Mouse (Mus musculus) ovary, adult 2 months (tissue): Measurements from ENCODE around the gene Snrnp25. TPM values are rescaled to one million over a fixed set of nuclear protein-coding genes. Genes with fewer than 3 reads are reported as not detected.

ENCODE experiments used
- polyA plus RNA-seq: library from polyadenylated mRNA; depleted of rRNA; stranded (reverse); fragments of >200 nt; gene quantifications from 2 replicates; pipeline ENCODE4 v1.2.3, GENCODE M21; 2012; rRNA removed

Gene Snrnp25
- 26.2 and 31.0 TPM in 2 replicates for polyA plus RNA-seq

GRCm38 (mm10) chr11:32205058-32205873 lies at the start of gene Snrnp25:
Gene Snrnp25, plus strand, starts transcription at chr11:32205415.

GRCm38 (mm10) chr11:32200075-32200601 lies 5.1 kb upstream of the Snrnp25 start, which contains the start of gene Il9r:
Gene Il9r, minus strand, starts transcription at chr11:32200279.

GRCm38 (mm10) chr11:32221951-32222409 lies 16.8 kb downstream of the Snrnp25 start, which contains the start of gene Rhbdf1:
Gene Rhbdf1, minus strand, starts transcription at chr11:32222300.

GRCm38 (mm10) chr11:32226124-32226871 lies 21.1 kb downstream of the Snrnp25 start, which contains the start of gene Mpg:
Gene Mpg, plus strand, starts transcription at chr11:32226505.

Other genes starting within 250 kb of the Snrnp25 start
- gene 4930524B15Rik, start 239.8 kb upstream of the Snrnp25 start, polyA plus RNA-seq, result not detected in 2 replicates
- 0.78 and 2.1 TPM in 2 replicates for gene Nsg2, start 205.0 kb upstream of the Snrnp25 start, polyA plus RNA-seq
- 0.52 and 0.70 TPM in 2 replicates for gene Il9r, start 5.1 kb upstream of the Snrnp25 start, polyA plus RNA-seq
- 234 and 290 TPM in 2 replicates for gene Rhbdf1, start 16.9 kb downstream of the Snrnp25 start, polyA plus RNA-seq
- gene Mpg, start 21.1 kb downstream of the Snrnp25 start, polyA plus RNA-seq, result 16.3 and 20.6 TPM in 2 replicates
- gene Nprl3, start 62.3 kb downstream of the Snrnp25 start, polyA plus RNA-seq, result 164 and 171 TPM in 2 replicates
- not detected in 2 replicates for gene Hba-x, start 71.0 kb downstream of the Snrnp25 start, polyA plus RNA-seq
- 306 and 812 TPM in 2 replicates for gene Hba-a1, start 78.1 kb downstream of the Snrnp25 start, polyA plus RNA-seq
- 0.32 and 0.44 TPM in 2 replicates for gene Hbq1b, start 81.5 kb downstream of the Snrnp25 start, polyA plus RNA-seq
- gene Hba-a2, start 91.1 kb downstream of the Snrnp25 start, polyA plus RNA-seq, result 555 and 957 TPM in 2 replicates
- not detected in 2 replicates for gene Hbq1a, start 94.7 kb downstream of the Snrnp25 start, polyA plus RNA-seq
- gene Sh3pxd2b, start 142.4 kb downstream of the Snrnp25 start, polyA plus RNA-seq, result 21.3 and 24.1 TPM in 2 replicates
- 18.7 and 20.1 TPM in 2 replicates for gene Ubtd2, start 250.0 kb downstream of the Snrnp25 start, polyA plus RNA-seq